Mouse (Mus musculus): Measurements from ENCODE around the gene Lca5. TPM values are rescaled to one million over a fixed set of nuclear protein-coding genes. Genes with fewer than 3 reads are reported as not detected.
A peak's percentile ranks its signal among the peaks of the same experiment; 100 is the strongest.

The Lca5 gene
- total RNA-seq, 1 experiment from 2014 or later = 0.67 TPM

GRCm38 (mm10) chr9:83399414-83399813 is 41.5 kb downstream of the Lca5 start:
- ATAC-seq (replicated peaks; ENCODE audit: insufficient number of reproducible peaks, low FRiP score, low TSS enrichment, poor library complexity, severe bottlenecking) = no peak

- ATAC-seq (replicated peaks; ENCODE audit: insufficient number of reproducible peaks, low FRiP score, low TSS enrichment, poor library complexity, severe bottlenecking) = no peak
Measured at GRCm38 (mm10) chr9:83398260-83398659, 42.7 kb downstream of the Lca5 start.

- no peak for ATAC-seq (replicated peaks; ENCODE audit: insufficient number of reproducible peaks, low FRiP score, low TSS enrichment, poor library complexity, severe bottlenecking)
Measured at GRCm38 (mm10) chr9:83395456-83395855, 45.5 kb downstream of the Lca5 start.

- no peak for ATAC-seq (replicated peaks; ENCODE audit: insufficient number of reproducible peaks, low FRiP score, low TSS enrichment, poor library complexity, severe bottlenecking)
Measured at GRCm38 (mm10) chr9:83391996-83392395, 48.9 kb downstream of the Lca5 start.

GRCm38 (mm10) chr9:83389570-83389969 is 51.4 kb downstream of the Lca5 start:
- no peak for ATAC-seq (replicated peaks; ENCODE audit: insufficient number of reproducible peaks, low FRiP score, low TSS enrichment, poor library complexity, severe bottlenecking)

DNA sequence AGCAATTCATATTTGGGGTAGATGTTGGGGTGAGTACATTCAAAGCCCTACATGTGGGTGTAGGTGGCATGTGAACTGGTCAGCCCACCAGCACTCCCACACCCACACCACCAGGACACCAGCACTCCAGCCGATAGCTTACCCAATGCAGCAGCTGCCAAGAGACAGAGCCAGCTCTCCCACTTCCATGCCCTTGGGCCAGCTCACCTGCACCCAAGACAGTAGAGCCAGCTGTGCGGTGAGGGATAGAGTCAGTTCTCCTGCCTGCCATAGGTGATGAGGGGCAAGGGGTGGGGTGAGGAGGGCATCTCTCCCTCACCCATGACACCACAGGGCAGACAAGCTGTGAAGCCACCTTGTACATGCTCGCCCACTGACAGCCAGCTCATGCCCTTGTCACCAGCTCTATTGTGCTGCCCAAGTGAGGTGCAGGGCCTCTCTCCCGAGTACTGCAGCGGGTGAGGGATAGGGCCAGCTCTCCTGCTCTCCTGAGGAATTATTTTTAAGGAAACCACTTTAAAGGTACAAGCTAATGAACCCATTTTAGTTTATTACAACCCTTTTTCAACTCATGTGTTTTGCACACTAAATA is 54.6 kb downstream of the Lca5 start:
- ATAC-seq (replicated peaks; ENCODE audit: insufficient number of reproducible peaks, low FRiP score, low TSS enrichment, poor library complexity, severe bottlenecking) = 0 out of 2 replicates have a peak, but pooled peaks have one; percentile 17

DNA sequence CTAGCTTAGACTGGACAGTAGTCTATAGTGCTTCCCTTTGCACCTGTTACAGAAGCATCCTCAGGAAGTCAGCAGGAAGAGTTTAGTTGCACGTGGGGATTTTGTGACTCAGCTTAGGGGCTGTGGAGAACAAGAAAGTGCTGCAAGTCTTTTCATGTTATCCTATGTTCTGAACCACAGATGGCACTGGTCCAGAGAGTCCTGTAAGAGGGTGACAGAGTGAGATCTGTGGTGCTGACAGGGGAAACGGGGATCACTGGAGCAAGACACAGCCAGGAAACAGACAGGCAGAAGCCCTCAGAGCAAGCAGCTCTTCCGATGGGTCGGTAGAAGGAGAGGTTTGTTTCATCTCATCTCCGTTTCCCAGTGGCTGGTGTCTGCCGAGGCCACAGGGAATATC is 55.6 kb downstream of the Lca5 start:
- no peak for ATAC-seq (replicated peaks; ENCODE audit: insufficient number of reproducible peaks, low FRiP score, low TSS enrichment, poor library complexity, severe bottlenecking)

DNA sequence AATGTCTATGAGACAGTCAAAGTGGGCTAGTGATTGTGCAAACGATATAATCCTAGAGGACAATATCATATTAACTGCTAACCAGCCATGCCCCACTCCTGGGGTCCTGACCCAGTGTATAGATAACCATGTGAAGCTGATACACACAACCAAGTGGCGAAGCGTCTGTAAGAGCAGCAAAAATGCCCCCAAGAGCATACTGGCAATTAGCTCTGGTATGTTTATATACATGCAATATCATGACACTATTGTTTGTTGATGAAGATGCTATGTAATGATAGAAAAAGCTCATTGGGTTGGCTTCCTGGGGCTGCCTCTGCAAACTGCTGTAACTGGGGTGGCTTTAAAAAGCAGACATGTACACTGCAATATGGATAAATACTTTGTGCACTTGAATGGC is 57.7 kb downstream of the Lca5 start:
- no peak for ATAC-seq (replicated peaks; ENCODE audit: insufficient number of reproducible peaks, low FRiP score, low TSS enrichment, poor library complexity, severe bottlenecking)

GRCm38 (mm10) chr9:83382775-83383174 is 58.2 kb downstream of the Lca5 start:
- no peak for ATAC-seq (replicated peaks; ENCODE audit: insufficient number of reproducible peaks, low FRiP score, low TSS enrichment, poor library complexity, severe bottlenecking)

DNA sequence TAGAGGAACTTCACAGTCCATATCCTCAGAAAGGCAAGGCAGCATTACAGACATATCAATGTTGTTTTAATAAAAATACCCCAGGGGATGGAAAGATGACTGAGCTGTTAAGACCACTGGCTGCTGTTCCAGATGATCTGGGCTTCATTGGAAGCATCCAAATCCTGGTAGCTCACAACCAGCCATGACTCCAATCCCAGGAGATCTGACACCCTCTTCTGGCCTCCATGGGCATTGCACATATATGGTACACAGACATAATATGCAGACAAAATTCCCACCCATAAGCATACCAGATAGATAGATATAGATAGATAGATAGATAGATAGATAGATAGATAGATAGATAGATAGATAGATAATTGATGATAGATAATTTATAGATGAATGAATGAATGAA is 59.6 kb downstream of the Lca5 start:
- no peak for ATAC-seq (replicated peaks; ENCODE audit: insufficient number of reproducible peaks, low FRiP score, low TSS enrichment, poor library complexity, severe bottlenecking)

DNA sequence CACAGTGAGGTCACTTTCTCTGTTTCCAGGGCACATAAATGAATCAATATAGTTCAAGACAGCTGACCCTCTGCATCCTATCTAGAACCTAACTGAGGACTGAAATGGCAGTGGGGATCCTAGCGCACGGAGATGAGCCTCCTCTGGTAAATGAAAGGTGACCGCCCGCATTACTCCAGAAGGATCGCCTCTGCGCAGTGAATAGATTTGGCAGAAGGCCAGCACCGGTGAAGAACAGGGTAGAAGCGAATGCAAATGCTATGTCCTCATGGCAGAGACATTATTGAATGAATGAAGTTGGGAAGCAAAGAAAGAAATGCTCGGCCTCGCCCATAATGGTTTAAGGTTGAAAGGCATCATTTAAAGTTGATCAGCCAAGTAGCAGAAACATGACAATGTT is 61.3 kb downstream of the Lca5 start:
- no peak for ATAC-seq (replicated peaks; ENCODE audit: insufficient number of reproducible peaks, low FRiP score, low TSS enrichment, poor library complexity, severe bottlenecking)

- no peak for ATAC-seq (replicated peaks; ENCODE audit: insufficient number of reproducible peaks, low FRiP score, low TSS enrichment, poor library complexity, severe bottlenecking)
Measured at GRCm38 (mm10) chr9:83377132-83377531, 63.8 kb downstream of the Lca5 start.

DNA sequence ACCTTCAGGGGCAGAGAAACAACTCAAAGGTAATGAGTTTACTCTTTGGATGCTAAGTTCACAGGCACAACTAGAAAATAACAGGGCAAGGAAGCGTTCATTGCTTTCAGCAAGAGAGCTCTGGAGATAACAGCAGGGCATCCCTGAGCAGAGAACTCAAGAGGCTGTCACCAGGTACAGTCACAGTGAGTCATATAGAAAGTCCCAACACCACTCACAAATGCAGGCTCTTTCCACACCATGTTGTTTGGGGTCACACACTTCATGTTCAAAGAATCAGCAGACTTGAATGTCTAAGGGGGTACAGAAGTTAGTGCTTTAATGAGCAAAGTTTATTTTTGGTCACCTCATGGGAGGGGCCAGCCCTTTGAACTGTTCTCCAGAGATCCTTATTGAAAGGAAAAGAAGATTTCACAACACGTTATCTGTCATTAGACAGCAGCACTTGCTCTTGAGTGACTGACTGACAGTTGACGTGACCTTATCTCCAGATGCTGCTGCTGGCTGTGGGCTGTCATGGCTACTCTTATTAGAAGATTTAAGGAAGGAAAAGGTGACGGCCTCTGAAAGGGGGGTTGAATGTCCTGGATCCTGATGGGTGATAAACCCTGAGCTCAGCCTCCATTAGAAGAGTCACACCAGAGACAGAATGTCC is 65.3 kb downstream of the Lca5 start:
- no peak for ATAC-seq (replicated peaks; ENCODE audit: insufficient number of reproducible peaks, low FRiP score, low TSS enrichment, poor library complexity, severe bottlenecking)

DNA sequence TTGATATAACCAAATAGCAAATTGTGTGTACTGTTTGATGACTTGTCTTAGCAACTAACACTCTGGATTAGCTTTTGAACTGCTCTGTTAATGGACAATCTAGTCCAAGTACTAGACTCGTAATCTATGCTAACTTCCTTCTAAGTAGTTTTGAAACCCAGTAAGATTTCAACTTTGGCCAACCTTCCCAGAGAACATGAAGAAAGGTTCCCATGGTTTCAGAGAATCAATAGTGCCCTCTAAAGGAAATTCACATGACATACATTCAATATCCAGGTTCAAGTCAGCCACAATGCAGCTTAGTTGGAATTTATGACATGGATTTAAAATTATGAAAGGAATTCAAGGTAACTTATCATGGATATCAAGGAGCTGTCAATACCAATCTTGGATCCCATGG is 70.0 kb downstream of the Lca5 start:
- ATAC-seq (replicated peaks; ENCODE audit: insufficient number of reproducible peaks, low FRiP score, low TSS enrichment, poor library complexity, severe bottlenecking) = no peak

DNA sequence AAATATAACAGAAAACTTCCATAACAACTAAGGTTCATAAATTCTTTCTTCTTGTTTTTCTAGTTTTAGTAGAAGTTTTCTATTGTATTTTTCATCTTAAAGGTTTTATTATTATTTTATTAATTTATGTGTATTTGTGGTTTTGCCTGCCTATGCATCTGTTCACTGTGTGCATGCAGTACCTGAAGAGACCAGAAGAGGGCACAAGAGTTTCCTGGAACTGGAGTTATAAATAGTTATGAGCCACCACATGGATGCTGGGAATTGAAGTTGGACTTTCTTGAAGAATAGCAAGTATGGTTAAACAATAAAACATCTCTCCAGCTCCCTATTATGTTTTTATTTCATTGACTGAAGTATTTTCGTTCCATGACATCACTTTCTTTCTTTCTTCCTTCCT is 72.7 kb downstream of the Lca5 start:
- no peak for ATAC-seq (replicated peaks; ENCODE audit: insufficient number of reproducible peaks, low FRiP score, low TSS enrichment, poor library complexity, severe bottlenecking)

DNA sequence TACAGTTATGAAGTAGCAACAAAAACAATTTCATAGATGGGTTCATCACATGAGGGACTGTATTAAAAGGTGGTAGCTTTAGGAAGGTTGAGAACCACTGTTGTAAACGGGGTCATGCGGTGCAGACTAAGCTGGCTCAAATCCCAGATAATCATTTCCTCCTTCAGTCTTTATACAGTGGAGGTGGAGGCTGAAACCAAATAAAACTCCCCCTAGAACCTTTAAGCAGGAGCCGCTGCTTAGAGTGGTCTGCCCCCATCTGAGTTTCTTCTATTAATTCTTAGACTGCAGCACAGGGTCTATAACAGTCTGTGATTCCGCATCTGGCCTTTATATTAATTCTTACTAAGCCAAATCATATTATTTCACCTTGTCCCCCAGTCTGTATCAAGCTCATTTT is 85.1 kb downstream of the Lca5 start:
- ATAC-seq (replicated peaks; ENCODE audit: insufficient number of reproducible peaks, low FRiP score, low TSS enrichment, poor library complexity, severe bottlenecking) = no peak

- ATAC-seq (replicated peaks; ENCODE audit: insufficient number of reproducible peaks, low FRiP score, low TSS enrichment, poor library complexity, severe bottlenecking) = no peak
Measured at GRCm38 (mm10) chr9:83353316-83353715, 87.6 kb downstream of the Lca5 start.

DNA sequence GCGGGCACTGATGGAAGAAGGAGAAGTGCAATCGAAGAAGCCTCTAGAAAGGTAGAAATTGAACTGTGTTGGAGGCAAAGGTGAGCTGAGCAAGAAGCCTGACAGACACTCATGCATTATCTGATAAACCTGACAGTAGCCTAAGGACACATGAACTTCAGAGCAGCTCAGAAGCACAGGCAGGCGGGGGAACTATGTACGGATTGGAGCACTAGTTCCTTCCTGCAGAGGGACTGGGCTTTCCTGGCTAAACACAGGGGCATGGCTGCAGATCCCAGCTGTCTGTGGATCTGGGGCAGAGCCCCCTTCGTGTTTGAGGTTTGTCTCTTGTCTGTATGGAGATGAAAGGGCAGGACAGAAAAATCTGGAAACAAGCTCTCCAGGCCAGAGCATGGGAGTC is 89.8 kb downstream of the Lca5 start:
- ATAC-seq (replicated peaks; ENCODE audit: insufficient number of reproducible peaks, low FRiP score, low TSS enrichment, poor library complexity, severe bottlenecking) = no peak

DNA sequence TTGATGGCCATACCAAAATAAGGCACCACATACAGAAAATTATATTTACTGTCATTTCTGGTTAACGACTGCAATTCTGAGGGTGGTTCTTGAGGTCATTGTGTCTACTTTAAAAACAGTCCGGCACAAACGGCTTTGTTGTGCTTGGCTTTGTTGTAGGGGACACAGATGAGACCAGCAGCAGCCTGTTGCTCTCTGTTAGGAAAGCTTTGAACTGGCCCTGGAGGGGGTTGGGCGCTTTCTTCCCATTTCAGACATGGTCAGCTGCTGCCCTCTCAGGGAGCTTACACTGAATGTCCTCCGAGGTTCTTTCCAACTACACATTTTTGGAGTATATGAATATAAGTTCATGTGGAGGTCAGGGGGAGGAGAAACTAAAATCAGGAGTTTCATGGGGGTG is 90.3 kb downstream of the Lca5 start:
- ATAC-seq (replicated peaks; ENCODE audit: insufficient number of reproducible peaks, low FRiP score, low TSS enrichment, poor library complexity, severe bottlenecking) = no peak

GRCm38 (mm10) chr9:83349905-83350304 is 91.0 kb downstream of the Lca5 start:
- no peak for ATAC-seq (replicated peaks; ENCODE audit: insufficient number of reproducible peaks, low FRiP score, low TSS enrichment, poor library complexity, severe bottlenecking)

DNA sequence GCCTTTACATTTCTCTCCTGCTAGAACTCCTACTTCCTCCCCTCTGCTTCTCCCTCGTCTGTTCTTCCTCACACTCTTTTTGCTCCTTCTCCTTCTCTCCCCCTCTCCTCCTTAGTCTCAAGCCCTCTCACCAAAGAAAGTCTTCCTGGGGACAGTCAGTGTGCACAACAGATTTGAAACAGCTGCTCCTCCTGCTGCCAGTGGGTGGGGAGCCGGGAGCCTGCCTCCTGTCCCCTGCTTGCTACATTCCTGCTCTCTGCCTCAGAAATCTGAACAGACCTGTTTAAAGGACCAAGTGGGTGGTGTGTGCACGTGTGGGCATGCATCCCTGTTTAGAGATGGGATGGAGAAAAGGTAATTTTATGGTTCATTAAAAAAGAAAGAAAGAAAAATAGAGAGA is 91.4 kb downstream of the Lca5 start:
- ATAC-seq (replicated peaks; ENCODE audit: insufficient number of reproducible peaks, low FRiP score, low TSS enrichment, poor library complexity, severe bottlenecking) = no peak
